Mouse (Mus musculus) ZHBTc4 (cell line): ENCODE data around the gene Sfxn3.
"Not testable (repeated sequence)": the region's sequence is repeated elsewhere in the genome, so short reads cannot be mapped to it uniquely, and the experiment has no call there.

Source experiments
- DNase-seq: peaks from one replicate; pipeline ENCODE4 v3.0.0-alpha.2; 2011; ENCODE audit warnings: low read depth, low spot score

Gene Sfxn3

DNA sequence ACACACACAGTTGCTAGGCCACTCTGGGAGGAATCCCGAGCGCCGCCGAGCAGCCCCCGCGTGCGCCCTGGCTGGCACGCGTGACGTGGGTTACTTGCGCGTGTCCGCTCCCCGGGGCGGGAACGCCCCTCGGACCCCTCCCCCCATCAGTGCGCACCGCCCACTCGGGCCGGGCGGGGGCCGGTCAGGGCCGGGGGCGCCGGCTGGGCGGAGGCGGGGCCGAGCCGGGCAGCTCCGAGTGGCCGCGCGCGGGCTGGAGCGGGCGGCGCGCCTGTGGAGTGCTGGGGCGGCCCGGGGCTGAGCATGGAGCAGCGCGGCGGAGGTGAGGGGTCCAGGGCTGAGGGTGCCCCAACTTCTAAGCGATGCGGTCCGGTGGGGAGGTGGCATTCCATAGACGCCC lies 29.4 kb upstream of the Sfxn3 start:
- DNase-seq, result peak; percentile 39

DNA sequence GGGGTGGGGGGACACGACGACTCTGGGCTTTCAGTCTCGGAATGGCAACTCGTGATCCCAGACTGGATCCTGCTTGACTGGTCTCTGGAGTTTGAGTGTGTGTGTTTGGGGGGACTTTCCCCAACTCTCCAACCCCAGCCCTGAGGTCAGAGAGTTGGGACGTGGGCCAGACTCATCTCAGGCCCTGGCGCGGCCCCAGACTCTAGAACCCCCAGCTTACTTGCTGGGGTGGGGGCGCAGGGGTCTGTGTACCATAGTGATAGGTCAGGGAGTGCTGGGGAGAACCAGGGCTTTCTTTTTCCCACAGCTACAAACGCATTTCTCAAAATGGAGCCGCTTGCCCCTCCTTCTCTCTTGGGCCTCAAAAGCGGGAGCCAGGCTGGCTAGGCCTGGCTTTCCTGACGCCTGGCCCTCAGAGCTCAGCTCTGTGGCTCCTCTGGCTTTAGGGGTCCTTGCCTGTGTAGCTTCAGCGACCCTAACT lies 28.9 kb upstream of the Sfxn3 start:
- no peak for DNase-seq

DNA sequence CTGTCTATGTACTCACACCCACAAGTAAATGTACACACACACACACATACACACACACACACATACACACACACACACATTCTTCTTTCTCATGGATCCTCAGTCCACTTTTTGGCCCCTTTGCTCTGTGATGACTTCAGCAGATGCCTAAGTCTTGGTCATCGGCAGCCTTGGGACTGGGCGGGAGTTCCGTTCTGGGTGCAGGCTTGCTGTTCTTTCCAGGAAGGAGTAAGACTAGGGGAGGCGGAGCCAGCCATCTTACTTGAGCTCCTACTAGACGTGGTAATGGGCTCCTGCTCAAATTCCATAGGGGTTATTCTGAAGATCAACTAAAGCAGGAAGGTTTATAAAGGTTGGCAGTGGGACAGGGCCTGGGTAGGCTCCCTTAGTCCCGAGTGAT lies 27.0 kb upstream of the Sfxn3 start:
- peak; percentile 46 for DNase-seq

DNA sequence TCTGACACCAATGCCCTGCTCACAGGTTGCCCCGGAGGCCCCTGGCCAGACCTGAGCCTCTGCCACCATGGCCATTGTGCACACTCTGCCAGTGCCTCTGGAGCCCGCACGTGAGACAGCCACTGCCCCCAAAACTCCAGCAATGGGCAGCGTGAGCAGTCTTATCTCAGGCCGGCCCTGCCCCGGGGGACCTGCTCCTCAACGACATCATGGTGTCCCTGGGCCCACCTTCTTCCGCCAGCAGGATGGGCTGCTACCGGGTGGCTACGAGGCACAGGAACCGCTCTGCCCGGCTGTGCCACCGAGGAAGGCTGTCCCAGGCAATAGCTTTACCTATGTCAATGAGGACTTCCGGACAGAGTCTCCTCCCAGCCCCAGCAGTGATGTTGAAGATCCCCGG lies 25.9 kb upstream of the Sfxn3 start:
- no peak for DNase-seq

DNA sequence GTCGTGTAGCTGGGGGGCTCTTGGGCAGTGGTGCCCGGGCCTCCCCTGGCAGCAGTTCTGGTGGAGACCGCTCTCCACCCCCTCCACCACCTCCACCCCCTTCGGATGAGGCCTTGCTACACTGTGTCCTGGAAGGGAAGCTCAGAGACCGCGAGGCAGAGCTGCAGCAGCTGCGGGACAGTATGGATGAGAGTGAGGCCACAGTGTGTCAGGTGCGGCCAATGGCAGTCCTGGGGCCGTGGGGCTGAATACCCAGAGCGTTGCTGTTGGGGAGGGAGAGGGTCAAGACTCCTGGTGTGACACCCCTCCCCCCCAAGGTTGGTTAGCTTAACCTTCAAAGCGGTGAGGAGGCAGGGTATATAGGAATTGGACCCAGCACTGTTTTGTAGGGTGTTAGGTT lies 23.3 kb upstream of the Sfxn3 start:
- no peak for DNase-seq

DNA sequence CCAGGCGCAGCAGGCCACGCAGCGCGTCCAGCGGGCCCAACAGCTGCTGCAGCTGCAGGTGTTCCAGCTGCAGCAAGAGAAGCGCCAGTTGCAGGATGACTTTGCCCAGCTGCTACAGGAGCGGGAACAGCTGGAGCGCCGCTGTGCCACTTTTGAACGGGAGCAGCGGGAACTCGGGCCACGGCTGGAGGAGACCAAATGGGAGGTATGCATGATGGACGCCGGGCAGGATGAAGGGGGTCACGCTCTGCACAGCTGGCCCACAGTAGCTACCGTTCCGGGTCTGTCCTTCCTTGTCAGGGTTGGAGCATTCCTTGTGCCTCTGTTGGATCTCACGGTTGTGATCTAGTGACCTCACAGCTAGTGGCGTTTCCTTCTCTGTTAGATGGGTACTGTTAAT lies 22.5 kb upstream of the Sfxn3 start:
- no peak for DNase-seq

DNA sequence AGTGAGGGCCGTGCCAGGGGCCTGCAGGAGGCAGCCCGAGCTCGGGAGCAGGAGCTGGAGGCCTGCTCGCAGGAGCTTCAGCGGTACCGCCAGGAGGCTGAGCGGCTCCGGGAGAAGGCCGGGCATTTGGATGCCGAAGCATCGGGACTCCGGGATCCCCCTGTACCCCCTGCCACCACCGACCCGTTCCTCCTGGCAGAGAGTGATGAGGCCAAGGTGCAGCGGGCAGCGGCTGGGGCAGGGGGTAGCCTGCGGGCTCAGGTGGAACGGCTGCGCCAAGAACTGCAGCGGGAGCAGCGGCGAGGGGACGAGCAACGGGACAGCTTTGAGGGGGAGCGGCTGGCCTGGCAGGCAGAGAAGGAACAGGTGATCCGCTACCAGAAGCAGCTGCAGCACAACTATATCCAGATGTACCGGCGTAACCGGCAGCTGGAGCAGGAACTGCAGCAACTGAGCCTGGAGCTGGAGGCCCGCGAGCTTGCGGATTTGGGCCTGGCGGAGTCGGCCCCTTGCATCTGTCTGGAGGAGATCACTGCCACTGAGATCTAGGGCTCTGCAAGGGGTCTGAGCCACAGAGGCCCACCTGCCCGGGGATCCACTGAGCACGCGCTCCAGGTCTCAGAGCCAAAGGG lies 21.2 kb upstream of the Sfxn3 start:
- peak; percentile 39 for DNase-seq

DNA sequence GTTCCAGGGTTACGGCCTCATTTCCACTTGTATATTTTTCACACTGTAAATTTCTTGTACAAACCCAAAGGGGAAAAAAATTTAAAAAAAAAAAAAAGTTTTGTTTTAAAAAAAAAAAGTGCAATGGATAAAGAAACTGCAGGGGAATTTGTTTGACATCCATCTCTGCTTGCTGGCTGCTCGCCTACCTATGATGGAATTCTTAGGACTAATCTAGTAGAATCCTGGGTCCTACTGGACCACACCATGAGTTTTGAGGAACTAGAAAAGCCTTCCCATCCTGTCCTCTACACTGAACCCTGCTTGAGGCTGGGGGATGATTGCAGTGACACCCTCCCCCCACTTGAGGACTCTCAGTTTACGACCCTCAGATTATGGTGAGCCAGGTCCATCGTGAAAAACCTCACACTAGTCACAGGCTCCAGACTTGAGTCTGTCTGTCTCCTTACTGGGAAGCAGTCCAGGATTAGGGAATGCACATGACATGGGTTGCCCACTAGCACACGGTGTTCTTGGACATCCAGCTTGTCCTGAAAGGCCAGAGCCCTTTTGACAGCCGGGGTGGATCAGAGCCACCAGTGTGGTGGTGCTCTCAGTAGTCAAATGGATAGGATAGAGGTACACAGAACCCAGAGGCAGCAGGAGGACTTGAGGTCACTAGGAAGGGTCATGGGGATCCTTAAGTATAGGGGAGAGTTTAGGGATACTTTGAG lies 20.2 kb upstream of the Sfxn3 start:
- DNase-seq, result no peak

DNA sequence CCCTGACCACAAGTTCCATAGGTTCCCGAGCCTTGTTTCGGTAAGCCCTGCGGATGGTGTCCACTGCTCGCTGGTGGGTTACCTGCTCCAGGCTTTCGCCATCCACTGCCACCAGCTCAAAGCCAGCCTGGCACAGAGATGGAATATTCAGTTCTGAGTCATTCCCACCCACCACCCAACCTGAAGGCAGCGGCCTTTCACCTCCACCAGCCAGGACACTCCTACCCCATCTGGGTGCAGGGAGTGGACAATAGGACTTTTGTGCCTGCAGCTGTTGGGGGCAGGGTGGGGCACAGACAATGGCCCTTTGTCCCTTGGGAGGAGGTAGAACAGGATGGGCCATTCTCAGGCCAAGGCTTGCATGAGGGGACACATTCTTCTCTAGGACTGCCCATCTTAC lies 19.5 kb upstream of the Sfxn3 start:
- DNase-seq, result no peak

DNA sequence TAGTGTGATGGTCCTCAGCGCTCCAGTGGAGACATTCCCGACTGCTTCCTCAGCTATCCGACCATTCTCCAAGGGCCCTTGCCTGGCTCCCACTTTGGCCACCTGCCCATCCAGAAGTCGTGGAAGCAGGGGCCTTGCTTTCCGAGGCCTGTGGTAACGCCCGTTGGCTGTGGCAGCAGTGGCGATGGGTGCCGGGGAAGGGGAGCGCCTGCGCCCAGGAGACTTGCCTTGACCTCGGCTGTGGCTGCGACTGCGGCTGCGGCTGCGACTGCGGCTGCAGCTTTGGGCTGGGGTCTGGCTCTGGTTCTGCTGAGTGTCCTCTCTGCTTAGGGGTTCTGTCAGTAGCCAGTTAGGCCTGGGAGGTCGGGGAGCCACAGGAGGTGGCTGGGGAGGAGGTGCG lies 18.6 kb upstream of the Sfxn3 start:
- DNase-seq, result no peak

DNA sequence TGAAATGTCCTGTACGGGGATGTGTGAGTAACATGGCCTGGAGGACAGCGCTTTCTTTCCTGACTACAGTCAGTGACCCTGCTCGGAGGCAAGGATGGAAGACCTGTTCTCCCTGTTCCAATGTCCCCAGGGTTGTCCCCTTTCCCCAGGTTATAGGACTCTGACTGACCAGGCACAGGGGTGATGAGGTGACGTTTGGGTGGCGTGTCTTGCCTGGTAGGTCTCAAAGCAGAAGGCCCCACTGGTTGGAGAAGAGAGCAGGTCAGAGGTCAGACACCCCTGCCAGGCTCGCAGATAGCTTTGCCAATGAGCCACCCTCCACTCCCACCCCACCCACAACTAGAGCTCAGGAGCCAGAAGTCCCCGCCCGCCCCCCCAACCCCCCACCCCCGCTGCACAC lies 17.7 kb upstream of the Sfxn3 start:
- DNase-seq, result no peak

DNA sequence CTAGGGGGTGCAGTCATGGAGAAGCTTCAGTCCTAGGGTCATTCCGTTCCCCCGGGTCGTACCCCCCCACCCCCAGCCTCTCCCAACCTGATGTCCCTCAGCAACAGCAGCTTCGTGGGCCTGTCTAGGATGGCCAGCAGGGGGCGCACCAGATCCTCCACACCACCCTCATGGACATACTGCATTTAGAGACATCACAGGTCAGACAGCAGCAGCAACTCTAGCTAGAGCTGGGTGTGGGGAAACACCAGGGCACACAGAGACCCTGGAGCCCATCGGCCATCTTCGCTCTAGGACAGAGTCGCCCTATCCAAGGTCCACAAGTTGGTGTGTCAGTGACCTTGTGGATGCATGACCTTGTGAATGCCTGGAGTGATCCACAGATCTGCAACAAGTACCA lies 17.2 kb upstream of the Sfxn3 start:
- DNase-seq, result peak; percentile 83

DNA sequence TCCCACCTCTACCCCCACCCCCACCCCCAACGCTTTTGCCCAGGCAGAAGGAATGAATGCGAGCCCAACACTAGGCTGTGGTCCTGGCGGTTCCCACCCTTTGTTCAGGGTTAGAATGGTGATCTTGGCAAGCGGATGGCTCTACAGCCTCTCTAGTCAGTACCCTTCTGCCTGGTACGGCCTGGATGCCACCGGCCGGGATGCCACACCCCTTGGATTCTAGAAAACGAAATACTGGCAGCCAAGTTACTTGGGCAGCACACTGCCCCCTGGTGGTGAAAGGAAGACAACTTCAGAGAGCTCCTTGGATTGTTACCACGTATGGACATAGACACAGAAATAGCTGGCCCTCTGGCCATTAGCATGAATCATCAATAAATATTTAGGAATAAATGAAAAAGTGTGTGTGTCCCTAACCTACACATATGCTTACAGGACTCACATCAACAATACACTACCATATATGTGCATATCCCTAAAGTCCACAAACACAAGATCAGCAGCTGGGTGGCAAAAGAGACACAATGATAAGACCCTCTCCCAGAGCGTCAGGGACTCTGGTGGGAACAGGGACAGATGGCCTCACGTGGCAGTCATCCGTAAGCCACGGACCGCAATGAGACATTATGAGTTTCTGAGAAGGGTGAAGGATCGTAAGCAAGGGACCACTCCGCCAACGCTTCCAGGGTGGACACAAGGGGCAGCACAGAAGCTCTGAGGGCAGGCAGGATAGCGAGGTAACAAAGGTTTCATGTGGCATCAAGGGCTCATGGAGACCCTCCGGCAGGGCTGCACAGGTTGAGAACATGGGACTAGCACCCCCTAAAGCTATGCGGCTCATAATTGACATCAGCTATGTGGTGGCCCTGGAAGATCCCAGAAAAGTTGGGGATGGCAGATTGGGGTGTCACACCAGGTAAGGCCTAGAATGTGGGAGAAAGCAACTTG lies 16.3 kb upstream of the Sfxn3 start:
- DNase-seq, result peak; percentile 88

DNA sequence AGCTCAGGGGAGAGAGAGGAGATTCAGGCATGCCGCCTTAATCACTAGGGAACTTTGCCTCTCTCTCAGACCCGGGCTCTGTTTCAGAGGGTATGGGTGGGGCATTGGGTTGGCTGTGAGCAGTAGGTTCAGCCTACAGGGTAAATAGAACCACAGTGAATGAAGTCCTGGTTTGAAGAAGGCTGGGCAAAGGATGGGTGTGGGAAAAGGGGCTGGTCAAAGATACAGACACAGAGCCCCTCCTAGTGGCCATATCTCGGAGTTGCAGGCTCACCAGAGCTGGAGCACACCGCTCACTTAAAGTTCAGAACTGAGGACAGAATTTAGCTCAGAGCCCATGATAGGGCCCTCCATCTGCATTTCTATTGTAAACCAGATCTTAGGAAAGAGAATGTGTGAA lies 15.5 kb upstream of the Sfxn3 start:
- peak; percentile 82 for DNase-seq

DNA sequence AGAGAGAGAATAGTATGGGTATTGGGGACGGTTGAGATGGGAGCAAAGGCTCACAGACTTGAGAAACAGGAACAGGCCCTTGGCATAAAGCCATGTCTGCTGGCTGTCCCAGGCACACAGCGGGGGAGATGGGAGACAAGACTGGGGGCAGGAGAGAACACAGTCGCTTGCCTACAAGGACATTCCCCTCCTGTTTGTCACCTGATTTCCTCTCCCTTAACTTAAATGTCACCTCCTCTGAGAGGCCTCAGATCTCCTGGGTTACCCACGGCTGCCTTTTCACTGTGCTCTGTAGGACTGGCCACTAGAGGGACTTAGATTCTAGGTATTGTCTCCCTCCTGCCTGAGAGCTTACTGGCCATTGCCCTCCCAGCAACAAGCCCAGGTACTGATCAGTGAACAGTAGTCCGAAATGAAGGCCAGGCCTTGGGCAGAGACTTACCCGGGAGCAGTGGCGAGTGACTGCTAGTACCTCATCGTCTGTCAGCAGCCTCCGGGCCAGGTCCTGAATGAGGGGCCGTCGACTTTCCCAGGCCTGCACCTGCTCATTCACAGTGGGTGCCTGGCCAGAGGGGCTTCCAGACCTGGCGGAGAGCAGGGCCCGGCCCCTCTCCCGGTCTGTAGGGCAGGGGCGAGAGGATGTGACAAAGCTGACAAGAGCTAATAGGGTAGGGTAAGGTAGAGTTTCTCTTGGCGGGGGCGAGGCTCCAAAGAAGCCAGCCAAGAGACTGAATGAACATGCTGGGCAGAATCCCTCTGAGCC lies 14.6 kb upstream of the Sfxn3 start:
- peak; percentile 52 for DNase-seq

DNA sequence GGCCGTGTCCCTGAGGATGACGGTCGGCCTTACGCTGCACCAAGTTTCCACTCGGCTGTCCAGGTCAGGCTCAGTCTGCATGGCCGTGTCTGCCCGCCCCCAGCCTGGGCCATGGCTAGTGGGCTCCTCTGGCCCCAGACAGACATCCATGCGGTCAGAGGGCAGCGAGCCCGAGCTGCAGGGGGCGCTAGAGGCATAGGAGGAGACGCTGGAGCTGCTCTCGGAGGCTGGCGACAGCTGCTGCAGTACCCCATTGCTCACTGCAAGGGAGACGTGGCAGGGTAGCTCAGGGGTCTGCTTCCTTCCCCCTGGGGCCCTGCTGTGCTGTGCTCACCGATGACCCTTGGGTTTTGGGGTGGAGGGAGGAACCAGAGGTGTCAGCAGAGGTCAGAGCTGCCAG lies 10.4 kb upstream of the Sfxn3 start:
- DNase-seq, result peak; percentile 87

DNA sequence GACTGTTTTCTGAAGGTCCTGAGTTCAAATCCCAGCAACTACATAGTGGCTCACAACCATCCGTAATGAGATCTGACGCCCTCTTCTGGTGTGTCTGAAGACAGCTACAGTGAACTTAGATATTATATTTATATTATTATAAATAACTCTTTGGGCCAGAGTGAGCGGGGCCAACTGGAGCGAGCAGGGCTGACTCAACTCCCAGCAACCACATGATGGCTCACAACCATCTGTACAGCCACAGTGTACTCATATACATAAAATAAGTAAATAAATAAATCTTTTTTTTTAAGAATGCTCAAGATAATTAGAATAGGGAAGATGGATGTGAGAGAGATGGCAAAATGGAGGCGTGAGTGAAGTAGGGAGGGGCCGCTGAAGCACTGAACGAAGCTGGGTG lies 9.1 kb upstream of the Sfxn3 start:
- not testable (repeated sequence) for DNase-seq

DNA sequence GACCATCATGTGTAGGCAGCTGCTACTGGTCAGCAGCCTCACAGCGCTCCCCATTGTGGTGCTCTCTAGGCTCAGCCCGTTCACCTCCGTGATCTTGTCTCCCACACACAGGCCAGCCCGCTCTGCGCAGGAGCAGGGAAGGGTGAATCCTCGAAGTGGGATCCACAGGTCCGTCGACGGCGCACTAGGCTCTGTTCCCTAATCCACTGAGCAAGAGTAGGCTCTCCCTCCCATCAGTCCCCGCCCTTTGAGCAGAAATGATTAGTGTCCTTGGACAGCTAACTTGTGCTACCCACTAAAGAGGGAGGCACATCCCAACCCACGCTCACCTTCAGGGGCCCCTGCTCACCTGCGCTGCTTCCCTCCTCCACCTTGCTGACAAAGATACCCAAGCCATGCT lies 7.1 kb upstream of the Sfxn3 start:
- peak; percentile 26 for DNase-seq

DNA sequence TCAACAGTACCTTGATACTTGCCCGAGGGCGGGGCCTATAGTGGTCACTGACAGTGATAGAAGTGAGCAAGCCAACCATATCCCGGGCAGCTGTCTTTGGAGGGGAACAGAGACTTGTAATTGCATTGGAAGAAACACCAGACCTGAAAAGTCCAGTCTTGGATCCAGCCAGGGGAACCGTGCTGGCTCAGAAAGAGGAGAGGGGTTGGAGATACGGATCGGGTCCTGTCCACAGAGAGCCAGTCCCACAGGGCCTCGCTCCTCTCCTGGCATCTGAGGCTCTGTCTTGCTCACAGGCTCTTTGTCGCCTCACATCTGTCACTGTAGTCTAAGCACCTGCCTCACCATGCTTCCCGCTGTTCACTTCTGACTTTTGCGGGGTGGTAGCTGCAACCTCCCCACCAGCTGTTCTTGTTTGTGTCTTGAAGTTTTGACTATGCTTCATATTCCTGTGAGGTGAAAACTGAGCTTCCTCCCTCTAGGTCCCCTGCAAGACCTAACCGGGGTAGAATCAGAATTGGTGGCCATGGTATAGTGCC lies 2.8 kb upstream of the Sfxn3 start:
- DNase-seq, result no peak

DNA sequence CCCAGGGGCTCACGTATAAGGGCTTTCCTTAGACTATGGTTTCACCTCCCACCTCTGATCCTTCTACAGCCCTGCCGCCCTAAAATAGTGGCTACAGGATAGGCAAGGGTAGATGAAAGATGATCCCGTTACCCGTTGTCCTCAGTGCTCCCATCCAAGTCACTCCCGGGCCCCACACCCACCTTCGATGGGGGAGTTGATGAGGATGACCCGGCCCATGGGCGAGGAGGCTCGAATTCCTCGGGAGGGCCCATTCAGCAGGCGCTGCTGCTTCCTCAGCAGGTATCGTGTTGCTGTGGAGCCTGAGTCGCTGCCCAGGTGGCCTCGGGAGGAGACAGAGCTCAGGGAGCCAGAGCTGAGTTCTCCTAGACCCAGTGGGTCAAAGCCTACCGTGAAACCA lies 2.1 kb upstream of the Sfxn3 start:
- DNase-seq, result no peak

DNA sequence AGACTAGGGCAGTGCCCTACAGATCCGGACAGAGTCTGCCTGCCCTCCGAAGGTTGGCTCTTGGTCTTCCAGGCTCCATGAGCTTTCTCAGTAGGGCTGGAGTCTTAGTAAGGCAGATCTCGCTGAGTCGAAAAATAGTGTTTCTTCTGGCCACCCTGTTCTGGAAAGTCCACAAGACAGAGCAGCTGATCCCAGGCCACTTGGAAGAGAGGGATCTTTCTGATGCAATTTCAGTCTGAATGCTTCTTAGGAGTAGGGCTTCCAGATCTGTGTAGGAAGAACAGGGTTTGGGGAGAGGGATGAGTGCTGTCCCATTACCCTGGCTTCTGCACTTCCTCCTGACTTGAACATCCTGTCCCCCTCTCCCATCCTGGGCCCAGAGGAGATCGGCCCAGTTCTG lies 1.7 kb upstream of the Sfxn3 start, which contains the start of gene Pdzd7:
Pdzd7 (minus strand) TSS at position 67 of the 400 bp plus-strand sequence.
- DNase-seq, result no peak
